In the genomic region with DNA sequence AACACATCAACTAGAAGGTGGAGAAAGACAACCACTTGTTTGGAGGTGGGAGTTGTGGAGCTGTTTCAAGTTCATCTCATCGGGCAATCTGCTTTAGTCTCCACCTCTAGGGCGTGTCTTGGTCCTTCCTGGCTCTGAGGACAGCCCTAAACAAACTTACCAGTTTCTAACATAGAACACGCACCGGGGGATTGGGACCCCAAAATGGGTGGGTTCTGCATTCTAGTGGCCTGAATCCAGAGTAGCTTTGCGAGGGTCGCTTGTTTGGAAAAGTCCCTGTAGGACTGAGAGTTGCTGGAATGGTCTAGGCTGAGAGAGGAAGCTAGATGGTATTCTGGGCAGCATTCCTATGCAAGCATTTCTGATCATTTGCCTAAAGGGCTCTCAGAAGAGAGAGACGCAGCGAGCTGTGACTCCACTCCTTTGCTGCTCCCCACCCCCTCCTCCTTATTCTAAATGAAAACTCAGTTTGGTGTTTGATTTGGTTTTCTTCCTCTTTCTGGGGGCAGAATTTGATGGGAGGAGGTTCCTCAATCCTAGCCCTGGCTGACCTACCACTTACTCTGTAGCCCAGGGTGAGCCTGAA, we compare ENCODE assay signal across 1 mouse cellular context.
TF ChIP-seq lines count a peak whose summit lies in the region.

No protein-coding gene starts in this region.

TF ChIP-seq in MEL, 35 proteins besides CTCF, POLR2A, EP300 and RAD21 (continued from another document):
- TF ChIP-seq CHD2 (IDR thresholded peaks at IDR 0.05; ENCODE audit: low read length): no peak
- TF ChIP-seq MAFK (IDR thresholded peaks at IDR 0.05; ENCODE audit: borderline replicate concordance, low read depth, low read length): no peak
TF ChIP-seq in MEL: peak in this region for 0.
